Mouse (Mus musculus): ENCODE measurements around the gene Cdk2ap1.

Gene Cdk2ap1

GRCm38 (mm10) chr5:124362982-124363381 is at the start of gene Cdk2ap1:
TSS of gene Cdk2ap1 (minus strand) at chr5:124363082.
- CTCF ChIA-PET = interaction anchor here in 1 of 4 experiments (0.9 kb wide), 1 partner anchor 160 kb away, joined by 3 read pairs; no protein-coding TSS in a partner anchor
- POLR2A ChIA-PET = interaction anchor here in 2 of 4 experiments (0.8 to 2.8 kb wide), 5 partner anchors 13 to 148 kb away, joined by 3 to 11 read pairs (median 4); partner anchors contain the start of genes 2810006K23Rik (in 1 of the 2), Mphosph9 (in 1 of the 2) and Snrnp35 (in 1 of the 2)

- ChIA-PET POLR2A (interaction anchor here in 2 of 4 experiments (1.3 to 2.8 kb wide), 9 partner anchors 10 to 120 kb away, joined by 3 to 29 read pairs (median 4); partner anchors contain the start of genes Rilpl2 (in 1 of the 2) and Sbno1 (in 1 of the 2)), CTCF (interaction anchor here in 2 of 4 experiments (0.6 to 3.5 kb wide), 3 partner anchors 12 to 34 kb away, joined by 3 to 15 read pairs (median 3); no protein-coding TSS in a partner anchor)
Measured at GRCm38 (mm10) chr5:124412163-124412562, 49.3 kb upstream of the Cdk2ap1 start.

GRCm38 (mm10) chr5:124410808-124411207 is 47.9 kb upstream of the Cdk2ap1 start:
- ChIA-PET CTCF (interaction anchor here in 3 of 4 experiments (0.6 to 3.5 kb wide), 11 partner anchors 11 to 90 kb away, joined by 3 to 15 read pairs (median 4); no protein-coding TSS in a partner anchor), POLR2A (interaction anchor here in 3 of 4 experiments (0.6 to 2.1 kb wide), 20 partner anchors 8 to 120 kb away, joined by 3 to 15 read pairs (median 3); partner anchors contain the start of genes 2810006K23Rik (in 1 of the 3), Mphosph9 (in 1 of the 3) and Rilpl1 (in 1 of the 3))

GRCm38 (mm10) chr5:124393726-124394125 is 30.8 kb upstream of the Cdk2ap1 start:
- ChIA-PET POLR2A (interaction anchor here in 3 of 4 experiments (0.6 to 2.9 kb wide), 11 partner anchors 10 to 144 kb away, joined by 3 to 10 read pairs (median 4); partner anchors contain the start of gene Sbno1 (in 1 of the 3)), CTCF (no interaction called here)

- CTCF ChIA-PET = interaction anchor here in 1 of 4 experiments (0.6 kb wide), 1 partner anchor 617 kb away, joined by 3 read pairs; no protein-coding TSS in a partner anchor
- POLR2A ChIA-PET = interaction anchor here in 1 of 4 experiments (2.8 kb wide), 1 partner anchor 13 kb away, joined by 10 read pairs; no protein-coding TSS in a partner anchor
Measured at GRCm38 (mm10) chr5:124392412-124392811, 29.5 kb upstream of the Cdk2ap1 start.

- ChIA-PET POLR2A (interaction anchor here in 2 of 4 experiments (0.5 to 1.9 kb wide), 6 partner anchors 9 to 36 kb away, joined by 4 to 9 read pairs (median 4); no protein-coding TSS in a partner anchor), CTCF (interaction anchor here in 2 of 4 experiments (0.7 to 1.4 kb wide), 3 partner anchors 12 to 52 kb away, joined by 3 read pairs; partner anchors contain the start of gene Kmt5a (in 1 of the 2))
Measured at GRCm38 (mm10) chr5:124387932-124388331, 25.1 kb upstream of the Cdk2ap1 start.

- ChIA-PET CTCF (no interaction called here), POLR2A (interaction anchor here in 1 of 4 experiments (0.5 kb wide), 1 partner anchor 172 kb away, joined by 6 read pairs; no protein-coding TSS in a partner anchor)
Measured at GRCm38 (mm10) chr5:124380121-124380520, 17.2 kb upstream of the Cdk2ap1 start.

- ChIA-PET CTCF (interaction anchor here in 1 of 4 experiments (0.7 kb wide), 1 partner anchor 585 kb away, joined by 5 read pairs; no protein-coding TSS in a partner anchor), POLR2A (interaction anchor here in 2 of 4 experiments (0.7 to 1.4 kb wide), 5 partner anchors 9 to 62 kb away, joined by 3 to 5 read pairs (median 3); partner anchors contain the start of gene Kmt5a (in 1 of the 2))
Measured at GRCm38 (mm10) chr5:124377149-124377548, 14.3 kb upstream of the Cdk2ap1 start.

- POLR2A ChIA-PET = interaction anchor here in 1 of 4 experiments (0.8 to 1.4 kb wide), 4 partner anchors 8 to 29 kb away, joined by 3 to 5 read pairs (median 4); no protein-coding TSS in a partner anchor
- CTCF ChIA-PET = no interaction called here
Measured at GRCm38 (mm10) chr5:124376401-124376800, 13.5 kb upstream of the Cdk2ap1 start.

- CTCF ChIA-PET = no interaction called here
Measured at GRCm38 (mm10) chr5:124374298-124374697, 11.4 kb upstream of the Cdk2ap1 start.

GRCm38 (mm10) chr5:124366721-124367120 is 3.8 kb upstream of the Cdk2ap1 start:
- CTCF ChIA-PET = no interaction called here
- POLR2A ChIA-PET = no interaction called here

More at GRCm38 (mm10) chr5:124374298-124374697, 11.4 kb upstream of the Cdk2ap1 start:
- POLR2A ChIA-PET = interaction anchor here in 2 of 4 experiments (0.5 to 2.2 kb wide), 5 partner anchors 10 to 546 kb away, joined by 4 to 8 read pairs (median 5); partner anchors contain the start of gene Kmt5a (in 1 of the 2)

GRCm38 (mm10) chr5:124365754-124366153 is 2.9 kb upstream of the Cdk2ap1 start:
- ChIA-PET CTCF (interaction anchor here in 1 of 4 experiments (1.7 kb wide), 1 partner anchor 47 kb away, joined by 3 read pairs; no protein-coding TSS in a partner anchor), POLR2A (interaction anchor here in 2 of 4 experiments (0.6 to 2.0 kb wide), 5 partner anchors 9 to 948 kb away, joined by 3 to 8 read pairs (median 3); no protein-coding TSS in a partner anchor)

- ChIA-PET CTCF (interaction anchor here in 2 of 4 experiments (0.6 to 0.9 kb wide), 2 partner anchors 71 to 159 kb away, joined by 3 to 6 read pairs; no protein-coding TSS in a partner anchor), POLR2A (interaction anchor here in 2 of 4 experiments (0.6 to 2.8 kb wide), 14 partner anchors 8 to 80 kb away, joined by 3 to 11 read pairs (median 4); partner anchors contain the start of genes 2810006K23Rik (in 1 of the 2) and Mphosph9 (in 1 of the 2))
Measured at GRCm38 (mm10) chr5:124364173-124364918, 1.5 kb upstream of the Cdk2ap1 start.

- POLR2A ChIA-PET = interaction anchor here in 2 of 4 experiments (0.6 to 2.1 kb wide), 7 partner anchors 8 to 80 kb away, joined by 3 to 9 read pairs (median 4); partner anchors contain the start of genes 2810006K23Rik (in 1 of the 2) and Mphosph9 (in 1 of the 2)
- CTCF ChIA-PET = interaction anchor here in 3 of 4 experiments (0.6 to 2.1 kb wide), 4 partner anchors 51 to 666 kb away, joined by 3 to 7 read pairs (median 6); no protein-coding TSS in a partner anchor
Measured at GRCm38 (mm10) chr5:124359641-124360040, 3.2 kb downstream of the Cdk2ap1 start.

- ChIA-PET POLR2A (interaction anchor here (0.6 to 1.6 kb wide), 29 partner anchors 8 to 832 kb away, joined by 3 to 9 read pairs (median 3); partner anchors contain the start of genes 2810006K23Rik (in 2 of the 4), Mphosph9 (in 2 of the 4), Diablo (in 1 of the 4) and Kntc1 (in 1 of the 4)), CTCF (interaction anchor here (0.5 to 1.9 kb wide), 19 partner anchors 9 to 1296 kb away, joined by 3 to 9 read pairs (median 4); partner anchors contain the start of genes Ddx55 (in 1 of the 4) and Kmt5a (in 1 of the 4))
Measured at GRCm38 (mm10) chr5:124356695-124357094, 6.2 kb downstream of the Cdk2ap1 start.

GRCm38 (mm10) chr5:124355425-124355959 is 7.4 kb downstream of the Cdk2ap1 start:
- ChIA-PET POLR2A (interaction anchor here in 1 of 4 experiments (0.6 to 1.6 kb wide), 5 partner anchors 12 to 143 kb away, joined by 3 to 8 read pairs (median 3); partner anchors contain the start of gene Mphosph9), CTCF (interaction anchor here in 1 of 4 experiments (0.7 kb wide), 1 partner anchor 72 kb away, joined by 4 read pairs; no protein-coding TSS in a partner anchor)
